Comparison of ENCODE assay signal across 23 mouse cellular contexts in genomic region chr7:65909343-65910127, GRCm38 (mm10). TPM values are rescaled to one million over a fixed set of nuclear protein-coding genes. Genes with fewer than 3 reads are reported as not detected.
DNase-seq lines count a peak whose midpoint lies in the region; TF ChIP-seq lines count a peak whose summit lies in the region.
"Had no signal": no experiment of that assay in that cellular context is flagged by ENCODE, and none has a peak within 500 bp of the region (broad histone marks: within the 10 kb centered on the region; RNA-seq: fewer than 3 reads in every experiment).

No protein-coding gene starts in this region.

- peaks cover 35% of the 10 kb centered on the region for H3K4me1 ChIP-seq in liver, adult 2 months (ENCODE audit: control insufficient read depth, insufficient read depth, low read length)
- H3K4me1 ChIP-seq: hindbrain, embryonic 15.5 days; lung, embryonic 15.5 days; neural tube, embryonic 13.5 days had no signal

- H3K27ac ChIP-seq in liver, adult 2 months (replicated peaks; ENCODE audit: insufficient read depth, low read depth, low read length): peak overlapping the region; percentile 95
- H3K27ac ChIP-seq: embryonic facial prominence, embryonic 13.5 days; hindbrain, embryonic 15.5 days; left cerebral cortex, adult 2 months; lung, embryonic 15.5 days; neural tube, embryonic 13.5 days had no signal

- 31% methylated on average over 12 of the region's 12 CpGs for WGBS in liver, adult 2 months

- H3K27me3 ChIP-seq in liver, adult 2 months (ENCODE audit: control insufficient read depth, insufficient read depth, low read length): no peaks in the 10 kb centered on the region
- H3K27me3 ChIP-seq: embryonic facial prominence, embryonic 13.5 days; hindbrain, embryonic 15.5 days; lung, embryonic 15.5 days; neural tube, embryonic 13.5 days had no signal

- peak overlapping the region; percentile 44; the same call in 1 of the 2 replicates for H3K9ac ChIP-seq in liver, adult 2 months (ENCODE audit: low read depth, low read length)
- H3K9ac ChIP-seq: embryonic facial prominence, embryonic 13.5 days; hindbrain, embryonic 15.5 days; lung, embryonic 15.5 days; neural tube, embryonic 13.5 days had no signal

- intact Hi-C loops in heart, postnatal 14 days (cut with DNase I): no loop called here

- TF ChIP-seq CTCF in liver, adult 2 months (IDR thresholded peaks at IDR 0.05; ENCODE audit: low read depth, low read length): no peak

- H3K36me3 ChIP-seq in liver, adult 2 months (ENCODE audit: control insufficient read depth, insufficient read depth, low read length): no peaks in the 10 kb centered on the region
- H3K36me3 ChIP-seq: embryonic facial prominence, embryonic 13.5 days; hindbrain, embryonic 15.5 days; lung, embryonic 15.5 days; neural tube, embryonic 13.5 days had no signal

- no peak overlapping the region for H3K4me3 ChIP-seq in liver, adult 2 months (ENCODE audit: insufficient read depth, low read depth, low read length)
- H3K4me3 ChIP-seq: embryonic facial prominence, embryonic 13.5 days; hindbrain, embryonic 15.5 days; left cerebral cortex, adult 2 months; lung, embryonic 15.5 days; neural tube, embryonic 13.5 days had no signal

- no peak for TF ChIP-seq POLR2A in liver, adult 2 months (IDR thresholded peaks at IDR 0.05; ENCODE audit: extremely low read depth, insufficient read depth, low read length)

- H3K79me2 ChIP-seq in liver, adult 2 months (ENCODE audit: control insufficient read depth, insufficient read depth, low read length): peaks cover 12% of the 10 kb centered on the region; the same call in 1 of the 2 replicates

- DNase-seq in cerebellum, adult 9-10 months: peak; percentile 19
- DNase-seq in cerebellum, adult 9-11 months: no peak
- peak; percentile 94 for DNase-seq in liver, adult 2 months (ENCODE audit: extremely low read depth, low read depth, low spot score)
- DNase-seq in liver: no peak
- DNase-seq in adipocyte (ENCODE audit: low spot score): peak; percentile 33
- peak; percentile 36 to 44 for DNase-seq in heart, postnatal 14 days
- DNase-seq in thymus, postnatal 4 days: no peak
- DNase-seq in layer of hippocampus, adult 11-12 months (ENCODE audit: low spot score): no peak
- DNase-seq: cerebellum, postnatal 10 days; kidney, adult 18-20 months; kidney, postnatal 10 days; left cerebral cortex, postnatal 4 days; midbrain, embryonic 14.5 days; spleen, adult 18-20 months; thymus, adult 18-20 months had no signal

RNA-seq across cellular contexts. Expression of gene Pcsk6, which starts 48.0 kb away (rescaled TPM):
- total RNA-seq in liver, adult 2 months (2014; rRNA removed): 46.2 and 50.2 TPM in 2 replicates
- polyA plus RNA-seq in liver, adult 2 months (2012; rRNA removed): 43.2 and 45.8 TPM in 2 replicates
- 10 to 100 TPM; 62.8 to 69.7 TPM for total RNA-seq in heart, postnatal 14 days (2021)
- total RNA-seq: CH12.LX; megakaryocyte progenitor cell, adult 5-6 weeks; MEL had no signal

Comparison
In these comparisons a context has a peak if more than half of its experiments do, and no peak if none do; other contexts are left out.
1. DNase-seq: peak in cerebellum, adult 9-10 months (single experiment), liver, adult 2 months (single experiment), adipocyte (single experiment) and heart, postnatal 14 days (2 of 2); none in cerebellum, adult 9-11 months (single experiment), liver (single experiment), thymus, postnatal 4 days (single experiment) and layer of hippocampus, adult 11-12 months (single experiment).